Mouse (Mus musculus): ENCODE measurements around the gene Tex45.

Tex45 gene

DNA sequence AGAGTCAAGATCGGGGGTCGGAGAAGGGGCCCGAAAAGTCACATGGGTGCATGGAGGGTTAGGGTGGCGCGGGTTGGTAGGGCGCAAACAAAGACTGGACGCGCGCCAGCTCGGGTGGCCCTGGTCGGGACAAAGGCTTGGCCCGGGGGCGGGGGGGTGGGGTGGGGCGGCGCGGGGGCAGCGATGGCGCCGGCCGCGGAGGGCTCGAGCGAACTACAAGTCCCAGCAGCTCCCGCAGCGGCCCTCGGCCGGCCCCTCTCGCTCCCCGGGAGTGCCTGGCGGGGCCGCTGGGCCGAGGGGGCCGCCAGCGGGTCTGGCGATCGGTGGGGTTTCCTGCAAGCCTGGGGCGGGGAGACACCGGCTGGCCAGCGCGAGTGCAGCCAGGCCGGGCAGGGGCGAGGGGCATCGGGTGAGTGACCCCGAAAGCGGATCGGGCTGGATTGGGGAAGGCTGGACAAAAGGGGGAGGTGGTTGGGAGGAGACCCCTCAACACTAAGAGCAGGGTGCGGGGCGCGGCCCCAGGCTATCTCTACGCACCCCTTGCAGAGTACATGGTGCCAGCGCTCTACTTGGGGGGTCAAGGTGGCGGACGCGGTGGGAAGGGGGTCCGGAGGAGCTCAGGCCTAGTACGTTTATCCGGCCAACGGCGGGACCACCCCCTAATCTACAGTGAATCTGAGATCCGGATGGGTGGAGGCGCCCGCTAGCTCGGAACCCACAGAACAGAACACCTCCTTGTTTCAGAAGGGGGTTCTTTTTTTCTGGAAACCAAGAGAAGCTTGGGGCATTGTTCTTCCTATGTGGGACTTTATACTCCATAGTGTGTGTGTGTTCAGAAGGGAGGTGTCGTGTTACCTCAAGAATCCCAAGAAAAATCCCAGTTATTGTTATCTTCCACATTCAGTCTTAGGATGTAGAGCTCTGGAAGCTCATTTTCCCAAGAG is 22.5 kb downstream of the Tex45 start, which contains the start of gene Zfp358:
Zfp358 (plus strand) TSS at position 238 of the 944 bp plus-strand sequence.
- peak; percentile 70 to 80 for DNase-seq

DNA sequence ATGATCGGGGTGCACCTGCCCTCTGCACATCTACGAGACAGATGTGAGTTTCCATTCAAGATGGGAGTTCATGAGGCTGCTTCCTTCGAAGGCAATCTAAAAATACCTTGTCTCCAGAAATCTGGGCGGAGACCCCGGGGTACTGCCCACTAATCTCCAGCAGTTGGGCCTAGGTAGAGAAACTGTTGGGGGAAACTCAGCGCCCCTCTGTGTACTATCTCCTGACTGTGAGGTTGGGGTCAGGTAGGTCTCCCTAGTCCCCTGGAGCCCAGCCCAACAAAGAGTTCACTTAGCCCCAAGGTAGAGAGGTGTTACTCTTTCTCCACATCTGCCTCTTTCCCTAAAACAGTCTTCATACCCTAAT is 23.2 kb downstream of the Tex45 start:
- no peak for DNase-seq

DNA sequence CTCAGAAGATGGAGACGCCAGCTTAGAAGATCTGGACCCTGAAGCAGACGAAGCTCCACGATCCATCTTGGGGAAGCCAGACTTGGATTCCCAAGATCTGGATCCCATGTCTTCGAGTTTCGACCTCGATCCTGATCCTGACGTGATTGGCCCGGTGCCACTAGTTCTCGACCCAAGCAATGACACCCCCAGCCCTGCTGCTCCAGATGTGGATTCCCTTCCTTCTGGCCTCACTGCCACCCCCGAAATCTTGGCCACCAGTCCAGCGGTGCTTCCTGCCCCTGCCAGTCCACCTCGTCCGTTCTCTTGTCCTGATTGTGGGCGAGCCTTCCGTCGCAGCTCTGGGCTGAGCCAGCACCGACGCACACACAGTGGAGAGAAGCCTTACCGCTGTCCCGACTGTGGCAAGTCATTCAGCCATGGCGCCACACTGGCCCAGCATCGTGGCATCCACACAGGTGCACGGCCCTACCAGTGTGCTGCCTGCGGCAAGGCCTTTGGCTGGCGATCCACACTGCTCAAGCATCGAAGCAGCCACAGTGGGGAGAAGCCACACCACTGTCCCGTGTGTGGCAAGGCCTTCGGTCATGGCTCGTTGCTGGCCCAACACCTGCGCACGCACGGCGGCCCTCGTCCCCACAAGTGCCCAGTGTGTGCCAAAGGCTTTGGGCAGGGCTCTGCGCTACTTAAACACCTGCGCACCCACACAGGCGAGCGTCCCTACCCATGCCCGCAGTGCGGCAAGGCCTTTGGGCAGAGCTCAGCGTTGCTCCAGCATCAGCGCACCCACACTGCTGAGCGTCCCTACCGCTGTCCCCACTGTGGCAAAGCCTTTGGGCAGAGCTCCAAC is 25.1 kb downstream of the Tex45 start:
- DNase-seq, result no peak

DNA sequence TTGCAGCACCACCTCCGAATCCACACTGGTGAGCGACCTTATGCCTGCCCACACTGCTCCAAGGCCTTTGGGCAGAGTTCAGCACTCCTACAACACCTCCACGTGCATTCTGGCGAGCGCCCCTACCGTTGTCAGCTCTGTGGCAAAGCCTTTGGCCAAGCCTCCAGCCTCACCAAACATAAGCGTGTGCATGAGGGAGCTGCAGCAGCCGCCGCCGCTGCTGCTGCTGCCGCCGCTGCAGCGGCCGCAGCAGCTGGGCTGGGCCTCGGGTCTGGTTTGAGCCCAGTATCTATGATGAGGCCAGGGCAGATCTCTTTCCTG is 25.7 kb downstream of the Tex45 start:
- DNase-seq, result no peak

DNA sequence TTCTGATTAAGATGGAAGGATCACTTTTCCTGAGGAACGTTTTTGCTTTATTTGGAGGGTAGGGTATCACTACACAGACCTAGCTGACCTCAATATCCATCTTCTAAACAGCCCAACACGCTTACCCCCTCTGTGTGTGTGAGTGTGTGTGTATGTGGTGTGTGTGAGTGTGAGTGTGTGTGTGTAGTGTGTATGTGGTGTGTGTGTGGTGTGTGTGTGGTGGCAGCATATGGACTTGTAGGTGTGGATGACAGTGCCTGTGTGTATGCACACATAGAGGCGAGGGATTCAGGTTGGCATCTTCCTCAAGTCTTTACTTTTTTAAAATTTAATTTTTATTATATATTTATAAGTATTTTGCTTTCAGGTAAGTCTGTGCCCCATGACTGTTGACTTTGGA is 27.9 kb downstream of the Tex45 start:
- no peak for DNase-seq

DNA sequence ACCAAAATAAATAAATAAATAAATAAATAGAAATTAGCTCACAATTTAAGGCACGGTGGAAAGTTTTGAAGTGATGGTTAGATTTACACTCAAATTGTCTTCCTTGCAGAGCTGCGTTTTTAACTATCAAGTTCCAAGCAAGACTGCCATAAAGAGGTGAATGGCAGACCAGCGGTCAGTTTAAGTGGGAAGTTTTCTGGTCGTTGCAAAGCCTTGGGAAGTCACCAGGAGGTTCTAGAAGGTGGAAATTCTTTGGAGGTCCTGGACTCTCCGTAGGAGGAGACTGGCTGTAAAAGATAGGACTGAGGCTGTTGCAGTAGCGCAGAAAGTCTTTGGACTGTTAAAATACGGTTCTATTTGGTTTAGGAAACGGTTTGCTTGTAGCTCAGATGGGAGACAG is 29.1 kb downstream of the Tex45 start:
- DNase-seq, result no peak

DNA sequence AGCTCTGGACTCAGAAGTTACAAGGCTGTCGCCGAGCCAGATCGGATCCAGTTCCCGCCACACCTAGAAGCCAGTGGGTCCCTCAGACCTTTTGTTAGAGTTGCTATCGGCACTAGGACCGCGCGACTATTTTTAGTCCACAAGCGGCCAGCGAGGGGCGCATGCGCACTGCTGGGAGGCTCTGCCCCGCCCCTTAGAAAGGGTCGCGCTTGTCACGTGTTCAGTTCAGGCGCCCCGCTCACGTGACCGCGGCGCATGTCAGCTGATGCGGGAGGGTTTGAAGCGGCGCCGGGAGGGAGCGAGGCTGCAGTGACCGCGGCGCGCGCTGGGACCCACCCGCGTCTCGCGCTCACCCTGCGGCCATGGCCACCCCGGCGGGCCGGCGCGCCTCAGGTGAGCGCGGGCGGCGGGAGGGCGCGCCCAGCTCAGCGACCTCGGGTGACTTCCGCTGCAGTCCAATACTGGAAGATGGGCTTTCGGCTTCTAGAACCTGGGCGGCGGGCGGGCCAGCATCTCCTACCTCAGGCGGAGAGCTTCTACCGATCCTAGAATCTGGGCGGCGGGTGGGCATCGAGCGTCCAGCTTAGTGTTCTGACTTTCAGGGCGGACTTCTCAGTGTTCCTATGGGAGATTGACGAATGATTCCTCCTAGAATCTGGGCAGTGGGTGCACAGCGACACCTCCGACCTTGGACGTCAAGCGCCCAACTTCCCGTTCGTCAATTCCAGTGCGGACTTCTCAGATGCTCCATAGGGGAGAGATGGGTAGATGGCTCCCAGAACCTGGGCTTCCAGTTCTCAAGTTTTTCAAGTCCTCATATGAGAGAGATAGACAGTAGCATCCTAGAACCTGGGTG is 29.8 kb downstream of the Tex45 start, which contains the start of gene Mcoln1:
Mcoln1 (plus strand) TSS at position 223 of the 856 bp plus-strand sequence.
- peak; percentile 97 to 98 for DNase-seq

DNA sequence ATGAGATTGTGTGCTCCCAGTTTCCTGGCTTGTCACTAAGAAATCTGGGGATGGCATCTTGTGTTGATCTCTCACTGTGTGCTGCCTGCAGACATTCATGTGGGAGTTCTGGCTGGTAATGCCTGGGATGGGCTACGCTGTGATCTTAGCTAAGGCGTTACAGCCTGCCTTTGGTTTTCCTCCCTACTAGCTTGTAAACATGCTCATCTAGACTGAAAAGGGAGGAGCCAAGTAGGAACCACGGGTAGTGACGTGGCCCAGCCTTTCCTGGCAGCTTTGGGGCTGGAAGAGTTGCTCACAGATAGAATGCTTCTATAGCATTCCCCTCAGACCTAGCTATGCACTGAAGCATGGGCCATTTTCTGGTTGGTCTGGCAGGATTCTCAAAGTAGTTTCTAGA is 31.6 kb downstream of the Tex45 start:
- DNase-seq, result no peak

DNA sequence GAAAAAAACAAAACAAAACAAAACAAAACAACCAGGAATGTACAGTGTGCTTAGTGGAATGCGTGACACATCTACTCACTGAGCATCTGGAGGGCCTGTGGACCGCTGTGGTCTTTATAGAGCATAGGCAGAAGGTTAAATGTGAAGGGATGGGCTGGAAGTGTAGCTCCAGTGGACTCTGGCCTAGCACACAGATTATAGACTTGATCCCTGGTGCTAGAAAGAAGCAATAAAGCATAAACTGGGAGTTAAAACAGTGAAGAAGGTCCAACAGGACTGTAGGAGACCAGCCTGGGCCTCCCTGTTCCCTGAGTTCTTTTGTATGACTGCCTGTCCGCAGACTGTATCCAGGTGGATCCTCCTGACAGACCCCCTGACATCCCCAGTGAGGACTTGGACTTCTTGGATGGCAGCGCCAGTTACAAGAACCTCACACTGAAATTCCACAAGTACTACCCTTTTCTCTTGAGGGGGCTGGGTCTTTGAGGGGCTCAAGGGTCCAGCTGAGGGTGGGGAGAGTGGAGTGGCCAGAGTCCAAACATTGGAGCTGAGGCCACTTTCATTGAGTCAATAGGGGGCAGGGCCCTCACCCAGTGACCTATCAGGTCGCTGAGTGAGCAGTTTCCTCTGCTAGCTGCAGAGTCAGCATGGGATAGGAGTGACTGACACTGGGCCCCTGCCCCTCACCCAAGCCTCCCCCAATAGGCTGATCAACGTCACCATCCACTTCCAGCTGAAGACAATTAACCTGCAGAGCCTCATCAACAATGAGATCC is 37.5 kb downstream of the Tex45 start:
- no peak for DNase-seq

DNA sequence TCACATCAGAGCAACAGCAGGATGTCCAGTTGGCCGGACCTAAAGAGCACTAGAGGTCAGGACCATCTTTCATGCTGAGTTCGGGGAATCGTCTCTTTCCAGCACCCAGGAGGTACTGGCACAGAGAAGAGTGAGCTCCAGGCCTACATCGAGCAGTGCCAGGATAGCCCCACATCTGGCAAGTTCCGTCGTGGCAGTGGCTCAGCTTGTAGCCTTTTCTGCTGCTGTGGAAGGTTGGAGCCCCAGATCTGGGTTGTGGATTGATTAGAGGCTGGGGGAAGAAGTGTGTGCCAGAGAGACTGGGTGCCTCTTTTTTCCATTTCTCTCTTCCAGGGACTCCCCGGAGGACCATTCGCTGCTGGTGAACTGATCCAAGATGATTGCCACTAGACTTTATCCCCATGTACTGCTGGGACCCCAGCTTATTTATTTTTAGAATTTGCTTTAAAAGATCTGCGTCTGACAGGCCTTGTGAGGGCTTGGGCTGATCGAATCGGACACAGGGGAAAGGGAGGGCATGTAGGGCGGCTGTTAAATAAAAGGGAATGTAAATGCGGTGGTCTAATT is 44.1 kb downstream of the Tex45 start:
- DNase-seq, result no peak

DNA sequence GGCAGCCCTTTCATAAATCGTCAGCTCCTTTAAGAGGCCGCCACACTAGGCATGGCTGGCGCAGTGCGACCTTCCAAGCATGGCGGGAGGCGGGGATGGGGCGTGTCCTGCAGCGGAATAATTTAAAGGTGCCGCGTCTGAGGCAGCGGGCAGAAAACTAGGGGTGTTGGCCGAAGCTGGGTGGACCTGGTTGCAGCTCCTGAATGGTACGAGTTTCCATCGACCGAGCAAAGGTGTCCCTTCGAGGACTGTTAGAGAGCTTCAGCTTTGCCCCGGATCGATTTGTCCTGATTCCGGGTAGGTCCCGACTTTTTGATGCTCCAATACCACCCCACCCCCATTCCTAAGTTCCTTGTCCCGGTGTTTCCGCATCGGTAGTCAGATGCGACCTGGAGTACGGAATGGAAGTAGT is 44.6 kb downstream of the Tex45 start, which contains the start of gene Pnpla6:
Pnpla6 (plus strand) TSS at position 125 of the 412 bp plus-strand sequence.
- peak; percentile 85 to 87 for DNase-seq

DNA sequence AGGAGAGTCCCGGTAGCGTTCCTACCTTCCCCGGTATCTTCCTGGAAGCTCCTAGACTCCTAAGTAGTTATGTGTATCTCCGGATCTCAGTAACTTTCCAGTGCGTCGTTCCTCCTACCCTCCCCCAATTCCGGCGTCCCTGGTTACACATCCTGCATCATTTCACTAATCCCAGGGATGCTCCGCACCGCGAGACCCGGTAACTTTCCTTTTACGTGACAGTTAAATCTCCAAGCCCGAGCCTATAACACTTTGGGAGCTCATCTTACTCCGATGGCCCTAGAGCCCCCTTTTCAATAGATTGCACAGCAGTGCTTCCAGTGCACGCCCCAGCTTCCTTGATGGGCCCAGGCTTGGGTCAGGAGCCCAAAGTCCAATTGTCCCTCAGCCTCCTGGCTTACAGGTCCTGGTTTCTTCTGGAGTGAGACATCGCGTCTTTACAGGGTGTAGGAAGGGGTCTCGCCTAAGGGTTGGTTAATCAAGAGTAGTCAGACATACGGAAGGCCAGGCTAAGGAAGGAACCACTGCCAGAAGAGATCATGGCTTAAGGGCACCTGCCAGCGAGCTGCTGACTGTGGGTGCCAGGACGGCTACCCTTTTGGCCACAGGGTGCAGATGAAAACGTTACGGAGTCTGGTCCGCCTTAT is 45.2 kb downstream of the Tex45 start:
- peak; percentile 35 for DNase-seq

DNA sequence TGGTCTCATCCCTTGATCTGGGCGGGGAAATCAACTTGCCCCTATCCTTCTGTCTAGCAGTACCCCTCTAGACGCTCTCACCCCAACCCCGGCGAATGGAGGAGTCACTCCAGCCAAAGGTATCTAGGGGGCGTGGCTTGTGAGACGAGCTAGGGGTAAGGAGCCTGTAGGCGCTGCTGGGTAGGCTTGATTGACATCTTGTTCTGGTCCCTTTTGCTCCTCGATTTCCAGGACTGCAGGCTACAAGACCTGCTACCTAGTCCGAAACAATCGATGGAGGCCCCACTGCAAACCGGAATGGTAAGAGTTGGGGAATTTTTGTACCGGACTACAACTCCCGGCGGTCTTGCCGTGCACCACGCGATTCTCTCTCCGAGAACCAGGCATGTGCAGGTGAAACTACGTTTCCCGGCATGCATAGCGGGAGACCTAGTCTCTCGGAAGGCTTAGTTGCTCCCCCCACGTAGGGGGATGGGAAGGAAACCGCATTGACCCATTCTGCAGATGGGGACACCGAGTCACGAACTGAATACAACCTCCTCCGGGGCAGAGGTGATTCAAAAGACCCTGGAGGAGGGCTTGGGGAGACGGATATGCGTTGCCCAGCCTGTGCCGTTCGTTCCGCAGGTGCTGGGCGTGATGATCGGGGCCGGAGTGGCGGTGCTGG is 45.9 kb downstream of the Tex45 start:
- peak; percentile 89 to 92 for DNase-seq

DNA sequence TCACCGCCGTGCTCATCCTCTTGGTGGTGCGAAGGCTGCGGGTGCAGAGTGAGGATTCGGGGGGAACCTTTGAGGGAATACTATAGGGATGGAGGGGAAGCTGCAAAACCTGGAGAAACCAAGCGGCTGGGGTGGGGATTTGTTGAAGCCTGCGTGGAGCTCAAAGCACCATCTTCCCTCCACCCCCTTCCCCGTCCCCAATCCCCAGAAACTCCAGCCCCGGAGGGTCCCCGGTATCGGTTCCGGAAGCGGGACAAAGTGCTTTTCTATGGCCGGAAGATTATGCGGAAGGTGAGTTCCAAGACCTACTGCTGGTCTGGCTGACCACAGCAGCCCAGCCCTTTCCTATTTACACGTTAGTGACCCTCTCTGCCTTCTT is 46.4 kb downstream of the Tex45 start:
- DNase-seq, result no peak

DNA sequence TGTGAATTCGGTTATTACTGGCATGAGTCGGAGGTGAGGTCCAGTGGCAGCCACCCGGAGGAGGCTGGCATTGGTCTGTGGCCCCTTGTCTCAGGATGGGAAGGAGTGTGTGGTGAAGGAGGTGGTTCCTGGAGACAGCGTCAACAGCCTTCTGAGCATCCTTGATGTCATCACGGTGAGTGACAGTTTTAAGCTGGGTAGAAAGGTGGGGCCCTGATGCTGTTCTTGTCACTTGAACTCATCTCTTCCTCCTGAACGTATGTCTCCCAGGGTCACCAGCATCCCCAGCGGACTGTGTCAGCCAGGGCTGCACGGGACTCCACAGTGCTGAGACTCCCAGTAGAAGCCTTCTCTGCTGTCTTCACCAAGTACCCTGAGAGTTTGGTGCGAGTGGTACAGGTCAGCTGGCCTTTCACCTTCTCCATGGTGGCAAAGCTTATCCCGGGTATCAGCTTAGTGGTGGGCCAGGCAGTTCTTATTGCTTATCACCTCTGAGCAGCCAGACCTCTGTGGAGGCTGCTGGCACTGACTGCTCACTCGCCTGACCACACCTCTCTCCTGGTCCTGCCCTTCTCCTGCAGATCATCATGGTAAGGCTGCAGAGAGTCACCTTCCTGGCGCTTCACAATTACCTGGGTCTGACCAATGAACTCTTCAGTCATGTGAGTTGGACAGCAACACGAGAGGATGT is 51.5 kb downstream of the Tex45 start:
- DNase-seq, result no peak

DNA sequence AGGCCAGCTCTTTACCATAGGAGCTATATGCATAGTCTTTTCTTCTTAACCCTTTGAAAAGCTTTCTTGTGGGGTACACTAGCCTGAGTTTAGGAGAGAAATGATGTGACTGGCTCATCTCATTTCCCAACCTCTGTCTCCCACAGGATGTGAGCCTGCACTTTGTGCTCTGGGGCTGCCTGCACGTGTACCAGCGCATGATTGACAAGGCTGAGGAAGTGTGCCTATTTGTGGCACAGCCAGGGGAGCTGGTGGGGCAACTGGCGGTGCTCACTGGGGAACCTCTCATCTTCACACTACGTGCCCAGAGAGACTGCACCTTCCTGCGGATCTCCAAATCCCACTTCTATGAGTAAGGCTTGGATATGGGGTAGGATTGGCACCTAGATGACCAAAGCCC is 60.2 kb downstream of the Tex45 start:
- no peak for DNase-seq

DNA sequence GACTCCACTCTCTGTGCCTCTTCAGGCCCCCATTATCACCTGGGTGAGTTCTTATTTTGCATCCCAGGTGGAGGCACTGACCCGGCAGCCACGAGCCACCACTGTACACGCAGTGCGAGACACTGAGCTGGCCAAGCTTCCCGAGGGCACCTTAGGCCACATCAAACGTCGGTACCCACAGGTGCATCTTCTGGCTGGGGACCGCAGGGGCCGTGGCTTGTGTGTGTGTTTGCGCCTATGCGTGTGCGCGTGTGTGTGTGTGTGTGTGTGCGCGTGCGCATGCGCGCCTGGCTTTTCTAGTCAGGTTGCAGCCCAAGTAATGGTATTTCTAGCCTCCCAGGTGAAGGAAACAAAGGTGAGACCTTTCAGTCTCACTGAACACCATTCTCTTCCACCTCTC is 61.3 kb downstream of the Tex45 start:
- DNase-seq, result no peak

DNA sequence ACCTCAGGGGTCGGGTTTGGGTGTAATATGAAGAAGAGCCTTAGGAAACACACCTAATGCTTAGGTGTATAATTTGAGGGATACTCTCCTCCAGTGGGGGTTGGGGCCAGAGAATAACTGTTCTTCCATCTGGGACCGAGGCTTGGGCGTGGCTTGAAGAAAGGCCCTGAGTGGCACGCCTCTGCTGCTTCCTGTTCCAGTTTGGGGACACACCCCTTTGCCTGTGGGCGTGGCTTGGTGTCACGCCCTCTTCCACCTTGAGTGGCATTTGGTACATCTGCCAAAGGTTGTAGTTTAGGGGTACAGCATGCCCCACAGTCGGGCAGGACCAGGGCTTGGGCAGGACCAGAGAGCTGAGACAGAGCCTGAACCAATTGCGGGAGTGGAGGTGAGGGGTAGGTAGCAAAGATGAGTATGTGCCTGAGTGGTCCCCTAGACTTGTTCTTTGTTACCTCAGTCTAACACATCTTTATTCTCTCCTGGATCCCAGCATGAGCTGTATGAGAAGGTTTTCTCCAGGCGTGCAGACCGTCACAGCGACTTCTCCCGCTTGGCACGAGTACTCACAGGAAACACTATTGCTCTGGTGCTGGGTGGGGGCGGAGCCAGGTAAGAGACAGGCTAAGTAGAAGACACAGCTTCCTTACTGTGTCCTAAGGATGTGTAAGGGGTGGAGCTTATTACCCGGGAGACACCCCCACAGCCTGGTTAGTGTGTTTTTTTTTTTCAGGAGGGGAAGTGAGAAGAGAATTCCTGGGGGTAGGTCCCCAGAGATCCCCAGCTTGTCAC is 65.6 kb downstream of the Tex45 start:
- DNase-seq, result peak in 1 of 2 experiments; percentile 39
